Mouse (Mus musculus): ENCODE results near the gene Gm21797.
"Not testable (repeated sequence)": the region's sequence is repeated elsewhere in the genome, so short reads cannot be mapped to it uniquely, and the experiment has no call there.

Gene Gm21797

GRCm38 (mm10) chrY:40775665-40776064 lies at the start of gene Gm21797:
Gene Gm21797 (minus strand): TSS chrY:40775765.
- not testable (repeated sequence) for DNase-seq (ENCODE audit: low read depth)

DNA sequence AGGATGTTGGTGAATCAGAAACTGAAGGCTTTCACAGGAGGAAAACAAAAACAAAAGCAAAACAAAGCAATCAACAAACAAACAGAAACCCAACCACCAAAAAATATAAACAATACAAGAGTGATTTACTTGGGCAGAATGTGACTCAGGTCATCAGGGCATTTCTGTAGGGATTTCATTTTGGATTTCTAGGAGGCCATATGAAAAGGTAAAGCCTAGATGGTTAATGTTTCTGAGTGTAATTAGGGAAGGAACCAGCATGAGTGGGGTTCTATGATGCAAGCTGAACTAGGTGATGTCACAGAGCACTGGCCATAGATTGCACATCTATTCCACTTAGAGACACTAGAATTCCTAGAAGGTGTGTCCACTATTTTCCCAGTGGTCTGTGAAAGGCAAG lies 29.0 kb upstream of the Gm21797 start, which contains the start of gene Gm20795:
Gm20795 (plus strand) TSS at position 301 of the 400 bp plus-strand sequence.
- DNase-seq (ENCODE audit: low read depth) = not testable (repeated sequence)

All from c-Kit-positive CD71-negative TER-119-negative erythroid progenitor cells, embryonic 14.5 days (primary cell).